Mouse (Mus musculus) spleen, adult 2 months (tissue): ENCODE measurements around the gene Rreb1. TPM values are rescaled to one million over a fixed set of nuclear protein-coding genes. Genes with fewer than 3 reads are reported as not detected.

ENCODE experiments used
- DNase-seq, 2 experiments: peaks; one replicate each; pipeline versions ENCODE4 v3.0.0 to v3.0.0-alpha.2; 2012 to 2021; ENCODE audit warnings: low spot score in 2 of 2, low read depth in 1 of 2
- H3K27ac ChIP-seq: fragments of 200-500 bp; 2 replicates; pipeline ENCODE4 v1.5.1; 2012; ENCODE audit warnings: low read length, inconsistent platforms; ENCODE audit not compliant: insufficient read depth
- H3K27me3 ChIP-seq: fragments of 200-500 bp; 2 replicates; pipeline ENCODE4 v1.6.1; 2012; ENCODE audit warnings: mild to moderate bottlenecking, moderate library complexity, low read length, inconsistent platforms; ENCODE audit not compliant: control insufficient read depth, insufficient read depth
- H3K36me3 ChIP-seq: fragments of 200-500 bp; 2 replicates; pipeline ENCODE4 v1.6.1; 2012; ENCODE audit warnings: mild to moderate bottlenecking, low read length, inconsistent platforms; ENCODE audit not compliant: control insufficient read depth, insufficient read depth
- H3K4me1 ChIP-seq: fragments of 200-500 bp; 2 replicates; pipeline ENCODE4 v1.6.1; 2011; ENCODE audit warnings: inconsistent platforms; ENCODE audit not compliant: control insufficient read depth, insufficient read depth, insufficient read length
- H3K4me3 ChIP-seq: fragments of 200-500 bp; 2 replicates; pipeline ENCODE4 v1.5.1; 2011; ENCODE audit warnings: mild to moderate bottlenecking, inconsistent platforms; ENCODE audit not compliant: insufficient read depth, insufficient read length; ENCODE audit errors: extremely low read depth
- CTCF ChIP-seq: fragments of 200-500 bp; IDR thresholded peaks from 2 replicates; pipeline ENCODE4 v1.5.1; 2011; ENCODE audit warnings: mild to moderate bottlenecking, inconsistent platforms; ENCODE audit not compliant: insufficient read depth, insufficient read length, insufficient replicate concordance; ENCODE audit errors: extremely low read depth
- POLR2A ChIP-seq: fragments of 200-500 bp; IDR thresholded peaks from 2 replicates; pipeline ENCODE4 v1.6.1; 2011; ENCODE audit warnings: low read depth, low read length, inconsistent platforms
- WGBS: fragments of 180-500 bp; shearing (Covaris S2); methylation state at CpG from one replicate; pipeline ENCODE4 v1.1.7; 2018; 5-methylcytosine and 5-hydroxymethylcytosine counted together
- polyA plus RNA-seq: library from polyadenylated mRNA; depleted of rRNA; stranded (reverse); fragments of >200 nt; gene quantifications from 2 replicates; pipeline ENCODE4 v1.2.3, GENCODE M21; 2012

The Rreb1 gene
- polyA plus RNA-seq, 1 experiment: 15.5 TPM

DNA sequence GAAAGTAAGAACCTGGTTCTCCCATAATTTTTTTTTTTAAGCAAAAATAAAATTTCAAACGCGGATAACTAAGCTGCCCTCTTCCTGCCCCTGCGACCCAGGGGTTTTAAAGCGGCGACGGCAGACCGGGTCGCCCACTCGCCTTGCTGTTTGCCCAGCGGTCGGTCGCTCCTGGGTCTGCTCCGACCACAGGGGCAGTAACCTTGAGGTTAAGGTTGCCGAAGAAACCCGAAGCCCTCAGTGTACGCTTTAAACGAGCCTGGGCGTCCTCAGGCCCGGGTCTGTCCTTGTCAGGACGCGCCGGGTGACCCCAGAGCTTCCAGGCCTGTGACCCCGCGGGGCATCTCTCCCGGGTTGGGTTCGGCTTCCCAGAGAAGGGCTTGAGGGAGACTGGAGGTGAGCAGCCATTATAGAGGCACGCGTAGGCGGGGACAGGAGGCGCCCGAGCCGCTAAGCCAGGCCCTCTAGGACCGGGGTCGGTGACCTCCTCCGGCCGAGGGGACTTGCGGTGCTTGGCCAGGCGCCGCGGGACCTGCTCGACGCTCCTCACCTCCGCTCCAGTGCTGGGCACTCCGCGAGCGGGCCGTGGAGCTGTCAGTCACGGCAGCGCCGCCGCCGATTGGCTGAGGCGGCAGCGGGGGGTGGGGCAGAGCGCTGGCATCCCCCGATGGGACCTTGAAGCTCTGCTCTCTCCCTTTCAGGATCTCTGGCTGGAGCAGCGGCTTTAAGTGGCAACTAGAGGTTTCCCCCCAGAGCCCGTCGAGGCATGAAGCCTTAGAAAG is 79.3 kb downstream of the Rreb1 start:
- peak overlapping the region; percentile 87 for H3K27ac ChIP-seq
- peak; percentile 9 for TF ChIP-seq POLR2A
- no peak for TF ChIP-seq CTCF
- H3K4me3 ChIP-seq: peak overlapping the region; percentile 70
- peak; percentile 73 to 90 for DNase-seq
- no peaks in the 10 kb centered on the region for H3K27me3 ChIP-seq
- 1% methylated on average over 59 of the region's 59 CpGs for WGBS
- peaks cover 34% of the 10 kb centered on the region for H3K4me1 ChIP-seq
- H3K36me3 ChIP-seq: no peaks in the 10 kb centered on the region

DNA sequence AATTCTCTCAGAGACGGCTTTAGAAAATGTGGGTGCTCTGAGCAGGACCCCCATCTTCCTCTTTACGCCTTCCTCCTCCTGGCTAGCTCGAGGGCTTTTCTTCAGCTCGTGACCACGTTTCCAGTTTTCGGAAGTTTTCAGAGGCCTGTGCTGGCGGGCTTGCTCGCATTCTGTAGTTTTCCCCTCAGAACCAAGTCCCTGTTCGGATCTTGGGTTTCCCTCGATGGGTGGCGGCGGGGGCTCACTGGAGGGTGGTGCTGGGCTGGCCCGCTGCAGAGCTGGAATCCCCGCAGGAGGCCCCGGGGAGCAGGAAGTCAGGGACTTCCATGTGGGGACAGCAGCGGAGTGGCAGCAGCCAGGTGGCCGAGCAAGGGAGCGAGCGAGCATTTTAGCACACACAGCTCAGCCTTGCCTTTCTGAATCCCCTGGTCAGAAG is 79.9 kb downstream of the Rreb1 start:
- no peak for TF ChIP-seq CTCF
- TF ChIP-seq POLR2A: no peak
- Histone ChIP-seq H3K36me3 (no peaks in the 10 kb centered on the region), H3K27ac (peak overlapping the region; percentile 77), H3K27me3 (no peaks in the 10 kb centered on the region), H3K4me3 (peak overlapping the region; percentile 70), H3K4me1 (peaks cover 35% of the 10 kb centered on the region)
- DNase-seq: peak in 1 of 2 experiments; percentile 32
- whole genome bisulfite sequencing: 4% methylated on average over 19 of the region's 19 CpGs

DNA sequence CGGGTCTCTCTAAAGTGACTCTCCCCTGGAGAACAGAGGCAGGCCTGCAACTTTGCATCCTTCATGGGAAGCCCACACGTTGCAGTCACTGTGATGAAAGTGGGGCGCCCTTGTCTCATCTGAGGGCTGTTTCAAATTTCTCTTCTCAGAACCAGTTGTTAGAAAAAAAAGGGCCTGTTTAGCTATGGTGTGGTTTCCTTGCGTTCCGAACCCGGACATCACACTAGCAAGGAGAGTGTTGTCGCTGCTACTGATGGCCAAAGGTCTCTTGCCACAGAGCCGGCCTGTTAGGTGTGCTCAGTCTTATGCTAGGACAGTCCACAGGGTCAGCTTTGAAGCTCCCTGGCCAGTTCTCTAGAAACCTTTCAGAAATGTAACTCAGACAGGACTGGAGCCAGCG is 80.3 kb downstream of the Rreb1 start:
- Histone ChIP-seq H3K4me1 (peaks cover 39% of the 10 kb centered on the region), H3K27me3 (no peaks in the 10 kb centered on the region), H3K27ac (peak overlapping the region; percentile 77), H3K4me3 (peak overlapping the region; percentile 70; the same call in 1 of the 2 replicates), H3K36me3 (no peaks in the 10 kb centered on the region)
- TF ChIP-seq CTCF (no peak), POLR2A (no peak)
- no peak for DNase-seq
- WGBS: 42% methylated on average over 9 of the region's 9 CpGs

DNA sequence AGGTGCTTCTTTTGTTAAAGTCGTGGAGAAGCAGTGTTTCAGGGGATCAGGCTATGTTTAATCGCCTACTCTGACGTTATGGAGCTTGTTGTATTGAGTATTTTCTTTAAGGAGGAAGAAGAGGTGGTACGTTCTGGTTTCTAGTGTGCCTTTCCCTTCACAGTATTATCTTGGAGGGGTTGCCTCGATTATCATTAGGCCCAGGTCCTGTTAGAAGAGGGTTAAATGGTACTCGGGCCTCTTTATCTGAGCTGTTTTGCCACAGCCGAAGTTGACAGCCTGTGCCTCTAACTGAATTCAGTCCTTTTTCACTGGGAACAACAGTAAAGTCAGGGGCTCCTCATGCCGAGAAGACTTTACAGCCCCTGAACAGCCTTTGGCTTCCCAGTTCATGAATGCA is 81.6 kb downstream of the Rreb1 start:
- no peak for TF ChIP-seq CTCF
- TF ChIP-seq POLR2A: no peak
- Histone ChIP-seq H3K4me3 (no peak overlapping the region), H3K4me1 (peaks cover 34% of the 10 kb centered on the region), H3K27ac (no peak overlapping the region; the same call in 1 of the 2 replicates), H3K27me3 (no peaks in the 10 kb centered on the region), H3K36me3 (no peaks in the 10 kb centered on the region)
- WGBS: 77% methylated on average over 8 of the region's 8 CpGs
- DNase-seq: no peak

DNA sequence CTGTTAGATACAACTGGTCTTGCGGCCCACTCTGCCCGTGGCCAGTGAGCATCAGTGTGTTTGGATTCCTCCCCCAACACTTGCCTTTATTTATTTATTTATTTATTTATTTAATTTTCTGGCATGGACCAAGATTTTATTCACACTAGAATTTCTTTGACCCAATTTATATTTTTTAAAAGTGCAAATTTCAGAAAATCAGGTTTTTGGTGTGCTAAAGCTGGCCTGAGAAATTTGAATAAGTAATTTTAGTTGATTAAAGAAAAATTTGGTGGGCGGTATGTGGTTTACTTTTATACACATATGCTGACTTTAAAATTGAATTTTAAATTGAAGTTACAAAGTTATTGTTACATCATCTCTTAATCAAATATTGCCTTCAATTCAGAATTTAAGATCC is 82.0 kb downstream of the Rreb1 start:
- H3K4me3 ChIP-seq: no peak overlapping the region

DNA sequence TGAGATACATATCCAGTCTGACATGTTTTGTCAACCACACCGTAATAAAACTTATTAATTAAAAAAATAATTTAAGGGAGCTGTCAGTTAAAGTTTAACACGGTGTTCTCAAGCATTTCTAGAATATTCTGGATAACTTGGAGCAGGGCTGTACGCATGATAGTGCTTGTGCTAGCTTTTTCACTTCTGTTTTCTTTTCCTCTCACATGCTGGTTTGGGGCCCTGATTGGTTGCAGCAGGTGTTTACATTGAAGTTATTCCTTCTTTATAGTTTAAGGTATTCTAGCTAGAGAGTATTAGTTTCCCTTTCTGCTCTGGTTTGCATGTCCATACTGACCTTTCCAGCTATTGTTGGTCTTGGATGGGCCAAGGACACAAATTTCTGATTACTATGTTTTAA is 82.6 kb downstream of the Rreb1 start:
- WGBS: 49% methylated on average over 3 of the region's 3 CpGs
- Histone ChIP-seq H3K4me1 (peaks cover 31% of the 10 kb centered on the region), H3K27ac (peak overlapping the region; percentile 83; the same call in 1 of the 2 replicates)

More for the DNA sequence above, 82.0 kb downstream of the Rreb1 start:
- no peak for DNase-seq
- H3K4me1 ChIP-seq: peaks cover 32% of the 10 kb centered on the region
- WGBS: 81% methylated on average over 3 of the region's 3 CpGs
- no peak for TF ChIP-seq CTCF
- TF ChIP-seq POLR2A: no peak
- no peaks in the 10 kb centered on the region for H3K36me3 ChIP-seq
- no peak overlapping the region; the same call in 1 of the 2 replicates for H3K27ac ChIP-seq
- H3K27me3 ChIP-seq: no peaks in the 10 kb centered on the region

DNA sequence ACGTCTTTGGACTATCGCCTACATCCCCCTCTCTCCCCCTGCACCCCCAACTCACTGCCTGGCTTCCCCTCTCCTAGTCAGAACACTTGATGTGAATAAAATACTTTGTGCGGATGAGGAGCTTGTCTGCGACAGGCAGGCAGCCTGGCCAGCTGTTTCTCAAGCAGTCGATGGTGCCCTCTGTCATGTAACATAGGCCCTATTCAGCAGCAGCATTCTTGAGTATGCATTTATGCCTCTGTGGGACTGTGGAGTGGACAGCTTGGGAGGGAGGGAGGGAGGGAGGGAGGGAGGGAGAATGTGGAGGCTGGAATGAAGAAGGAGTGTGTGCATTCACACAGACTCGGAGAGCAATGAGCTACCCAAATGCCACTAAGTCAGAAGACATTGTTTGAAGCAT is 84.3 kb downstream of the Rreb1 start:
- H3K27ac ChIP-seq: peak overlapping the region; percentile 83; the same call in 1 of the 2 replicates
- TF ChIP-seq CTCF (no peak), POLR2A (no peak)
- DNase-seq: no peak
- H3K27me3 ChIP-seq: no peaks in the 10 kb centered on the region
- H3K4me1 ChIP-seq: peaks cover 30% of the 10 kb centered on the region
- no peak overlapping the region for H3K4me3 ChIP-seq
- no peaks in the 10 kb centered on the region for H3K36me3 ChIP-seq
- WGBS: 43% methylated on average over 6 of the region's 6 CpGs

More for the DNA sequence above, 82.6 kb downstream of the Rreb1 start:
- H3K4me3 ChIP-seq: no peak overlapping the region
- no peaks in the 10 kb centered on the region for H3K36me3 ChIP-seq
- no peaks in the 10 kb centered on the region for H3K27me3 ChIP-seq
- TF ChIP-seq CTCF: no peak
- no peak for TF ChIP-seq POLR2A
- peak in 1 of 2 experiments; percentile 19 for DNase-seq
